Mouse (Mus musculus) megakaryocyte, embryonic 14.5 days (primary cell): ENCODE results near the gene Arnt.

Source experiments
- FLI1 ChIP-seq: IDR thresholded peaks from 2 replicates; pipeline ENCODE4 v1.6.1; 2012; ENCODE audit warnings: low read length, inconsistent platforms, mixed read lengths
- GATA1 ChIP-seq: IDR thresholded peaks from 3 replicates; pipeline ENCODE4 v1.6.1; 2012; ENCODE audit warnings: mixed read lengths, low read length, inconsistent platforms, borderline replicate concordance

DNA sequence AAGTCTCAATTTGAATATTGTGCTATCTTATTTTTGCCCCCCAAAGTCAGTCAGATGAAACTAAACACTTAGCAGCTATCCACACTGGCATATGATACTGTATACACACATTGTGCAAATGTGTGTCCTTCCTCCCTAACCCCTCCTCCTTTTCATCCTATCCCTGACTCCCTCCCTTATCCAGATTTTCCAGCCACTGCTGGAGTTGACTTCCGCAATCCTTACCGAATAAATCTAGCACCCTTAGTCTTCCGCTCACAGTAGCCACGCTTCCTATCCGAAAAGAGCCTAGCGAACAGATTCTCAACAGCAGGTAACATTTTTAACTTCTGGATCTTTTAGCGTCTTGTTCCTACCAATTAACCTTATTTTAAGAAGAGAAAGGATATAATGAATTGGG is 64.8 kb downstream of the Arnt start, which contains the start of gene Ctsk:
- TF ChIP-seq GATA1 (no peak), FLI1 (no peak)
